Mouse (Mus musculus): Measurements from ENCODE around the gene Fbln7.

Gene Fbln7

GRCm38 (mm10) chr2:128872256-128872655 is 9.5 kb downstream of the Fbln7 start:
- no peak for DNase-seq (ENCODE audit: low spot score)

DNA sequence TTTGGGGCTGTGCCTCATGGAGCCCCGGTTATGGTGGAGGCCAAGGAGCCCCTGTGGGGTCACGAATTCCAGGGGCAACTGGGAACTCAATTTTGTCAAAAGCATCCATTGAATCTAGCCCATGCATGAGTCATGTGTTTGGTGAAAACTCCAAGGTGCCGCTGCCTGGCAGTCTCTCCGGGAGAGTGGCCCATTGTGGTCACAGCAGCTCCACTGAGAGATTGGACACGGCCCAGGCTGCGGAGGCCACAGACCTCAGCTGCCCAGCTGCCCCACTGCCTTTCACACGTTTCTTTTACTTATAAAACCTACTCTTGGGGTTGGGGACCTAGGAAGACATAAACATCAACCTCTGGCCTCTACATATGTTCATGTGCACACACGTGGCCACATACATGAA is 12.7 kb downstream of the Fbln7 start:
- no peak for DNase-seq (ENCODE audit: low spot score)

- DNase-seq (ENCODE audit: low spot score): no peak
Measured at GRCm38 (mm10) chr2:128881236-128881635, 18.5 kb downstream of the Fbln7 start.

GRCm38 (mm10) chr2:128885225-128885811 is 22.5 kb downstream of the Fbln7 start:
- no peak for DNase-seq (ENCODE audit: low spot score)

- DNase-seq (ENCODE audit: low spot score): no peak
Measured at GRCm38 (mm10) chr2:128887866-128888550, 25.2 kb downstream of the Fbln7 start.

GRCm38 (mm10) chr2:128890661-128891335 is 28.0 kb downstream of the Fbln7 start:
- no peak for DNase-seq (ENCODE audit: low spot score)

- DNase-seq (ENCODE audit: low spot score): no peak
Measured at GRCm38 (mm10) chr2:128892180-128892721, 29.5 kb downstream of the Fbln7 start.

DNA sequence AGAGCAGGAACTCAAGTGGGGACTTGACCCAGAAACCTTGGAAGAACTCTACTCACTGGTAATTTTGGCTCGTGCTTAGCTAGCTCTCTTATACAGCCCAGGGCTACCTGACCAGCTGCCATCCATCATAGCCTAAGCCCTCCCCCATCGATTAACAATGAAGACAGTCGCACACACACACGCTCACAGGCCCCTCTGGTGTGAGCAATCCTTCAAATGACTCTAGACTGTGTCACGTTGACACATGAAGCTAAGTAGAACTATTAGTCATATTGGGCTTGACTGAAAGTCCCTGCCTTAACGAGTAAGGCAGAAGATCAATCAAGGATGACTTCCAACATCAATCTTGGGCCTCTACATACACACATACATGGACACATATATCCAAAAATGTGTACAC is 40.1 kb downstream of the Fbln7 start:
- DNase-seq (ENCODE audit: low spot score): no peak

DNA sequence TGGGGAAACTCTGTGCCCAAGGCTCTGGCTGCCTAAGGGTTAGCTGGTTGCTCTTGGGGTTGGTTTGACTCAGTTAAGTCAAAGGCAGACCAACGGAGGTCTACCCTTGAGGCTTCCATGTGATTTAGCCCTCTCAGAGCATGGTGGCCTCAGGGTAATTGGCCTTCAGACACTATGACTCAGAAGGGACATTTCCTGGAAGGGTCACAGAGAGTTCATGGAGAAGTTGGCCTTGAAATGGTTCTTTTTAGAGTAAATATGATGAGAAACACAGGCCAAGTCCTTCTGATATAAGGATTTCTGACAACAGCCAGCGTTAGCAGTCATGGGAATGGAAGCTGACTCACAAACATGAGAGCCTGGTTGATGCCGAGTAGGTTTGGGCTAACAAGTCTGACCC is 40.9 kb downstream of the Fbln7 start:
- DNase-seq (ENCODE audit: low spot score): no peak

DNA sequence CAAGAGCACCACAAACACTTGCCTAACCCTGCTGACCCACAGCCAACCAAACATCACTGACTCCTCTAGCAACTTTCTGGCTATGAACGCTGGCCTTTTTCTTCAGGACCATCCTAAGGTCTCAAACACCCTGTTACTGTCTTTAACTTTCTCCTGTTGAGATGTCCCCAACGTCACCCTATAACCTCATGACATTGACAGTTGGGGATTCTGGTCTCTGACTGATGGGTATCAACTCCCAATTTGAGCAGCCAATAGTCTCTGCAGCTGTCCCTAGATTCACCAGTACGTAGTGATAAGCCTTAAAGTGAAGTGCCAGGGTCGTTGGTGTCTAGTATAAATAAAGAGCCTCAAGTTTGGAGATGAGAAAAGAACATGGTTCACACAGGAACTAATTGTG is 52.2 kb downstream of the Fbln7 start:
- no peak for DNase-seq (ENCODE audit: low spot score)

DNA sequence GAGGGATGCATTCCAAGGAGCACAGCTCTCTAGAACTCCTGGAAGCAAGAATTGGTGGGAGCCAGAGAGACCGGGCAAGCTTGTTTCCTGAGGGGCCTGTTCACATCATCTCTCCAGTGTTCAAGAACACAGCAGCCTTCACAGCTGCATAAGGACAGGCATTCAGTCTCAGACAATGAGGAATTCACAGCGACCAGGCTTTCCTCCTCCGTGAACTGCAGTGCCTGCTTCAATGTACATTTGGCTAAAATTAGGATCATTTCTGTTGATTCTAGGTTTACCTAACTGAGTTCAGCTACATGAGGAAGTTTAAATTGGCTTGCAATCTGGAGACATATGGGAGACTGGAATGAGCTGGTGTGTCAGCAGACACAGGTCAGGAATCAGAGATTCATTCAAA is 53.7 kb downstream of the Fbln7 start:
- no peak for DNase-seq (ENCODE audit: low spot score)

DNA sequence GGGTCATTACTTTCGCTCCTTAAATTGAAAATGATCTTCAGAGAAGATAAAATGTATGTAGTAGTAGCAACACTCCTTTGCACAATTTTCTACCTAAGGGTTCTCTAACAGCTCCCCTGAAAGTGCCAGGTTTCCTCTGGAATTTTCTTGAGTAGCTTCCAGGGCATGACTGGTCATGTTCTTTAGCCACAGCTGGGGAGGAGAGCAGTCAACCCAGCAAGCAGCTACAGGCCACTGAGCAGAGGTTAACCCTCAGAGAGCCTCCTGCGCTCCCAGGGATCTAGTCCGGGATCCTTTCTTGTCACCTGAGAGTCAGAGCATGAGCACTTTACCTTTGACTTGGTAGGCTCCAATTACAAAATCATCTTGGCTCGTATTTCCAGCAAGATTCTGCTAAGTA is 62.0 kb downstream of the Fbln7 start:
- DNase-seq (ENCODE audit: low spot score): no peak

DNA sequence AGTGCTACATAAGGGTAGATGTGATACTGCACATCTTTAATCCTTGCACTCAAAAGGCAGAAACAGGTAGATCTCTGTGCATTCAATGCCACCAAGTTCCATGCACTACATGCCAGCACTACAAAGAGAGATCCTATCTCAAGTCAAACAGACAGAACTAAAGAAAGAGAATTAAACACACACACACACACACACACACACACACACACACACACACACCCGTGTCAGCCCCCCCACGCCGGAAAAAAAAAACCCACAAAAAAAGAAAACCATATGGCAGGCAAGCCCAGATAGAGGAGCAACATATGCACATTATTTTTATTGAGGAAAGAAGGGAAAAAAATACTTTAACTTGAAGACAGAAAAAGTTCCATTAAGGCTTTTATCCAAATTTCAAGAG is 65.7 kb downstream of the Fbln7 start:
- DNase-seq (ENCODE audit: low spot score): no peak

DNA sequence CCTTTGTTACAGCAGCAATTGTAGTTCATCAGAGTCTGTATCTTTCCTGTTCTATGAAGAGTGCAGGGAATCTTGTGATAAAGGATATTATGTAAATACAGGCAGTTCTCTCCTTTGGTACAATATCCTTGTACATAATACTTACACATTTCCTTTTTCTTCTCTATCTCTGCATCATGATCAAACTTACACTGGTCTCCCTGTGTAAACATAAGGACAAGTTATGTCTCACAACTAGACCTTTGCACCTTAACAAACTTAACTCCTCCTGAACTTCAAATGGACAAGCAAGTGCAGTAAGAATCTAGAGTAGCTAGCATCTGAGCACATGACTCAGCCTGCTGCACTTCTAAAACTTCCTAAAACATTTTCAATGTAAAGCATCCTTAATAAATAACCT is 67.9 kb downstream of the Fbln7 start:
- no peak for DNase-seq (ENCODE audit: low spot score)

DNA sequence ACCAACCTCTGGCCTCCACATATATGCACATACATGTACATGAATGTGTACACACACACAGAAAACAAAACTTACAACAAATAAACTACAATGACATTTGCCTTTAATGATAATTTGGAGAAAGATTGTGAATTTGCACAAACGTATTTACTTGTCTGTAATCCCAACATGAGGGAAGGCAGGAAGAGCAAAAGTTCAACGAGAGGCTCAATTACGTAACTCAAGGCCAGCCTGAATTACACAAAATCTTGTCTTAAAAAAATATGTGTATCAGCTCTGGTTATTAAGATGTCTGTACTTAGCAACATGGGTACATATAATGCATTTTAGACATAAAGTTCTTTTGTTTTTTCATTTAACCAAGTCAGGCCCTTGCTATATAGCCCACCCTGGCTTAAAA is 73.5 kb downstream of the Fbln7 start:
- no peak for DNase-seq (ENCODE audit: low spot score)

DNA sequence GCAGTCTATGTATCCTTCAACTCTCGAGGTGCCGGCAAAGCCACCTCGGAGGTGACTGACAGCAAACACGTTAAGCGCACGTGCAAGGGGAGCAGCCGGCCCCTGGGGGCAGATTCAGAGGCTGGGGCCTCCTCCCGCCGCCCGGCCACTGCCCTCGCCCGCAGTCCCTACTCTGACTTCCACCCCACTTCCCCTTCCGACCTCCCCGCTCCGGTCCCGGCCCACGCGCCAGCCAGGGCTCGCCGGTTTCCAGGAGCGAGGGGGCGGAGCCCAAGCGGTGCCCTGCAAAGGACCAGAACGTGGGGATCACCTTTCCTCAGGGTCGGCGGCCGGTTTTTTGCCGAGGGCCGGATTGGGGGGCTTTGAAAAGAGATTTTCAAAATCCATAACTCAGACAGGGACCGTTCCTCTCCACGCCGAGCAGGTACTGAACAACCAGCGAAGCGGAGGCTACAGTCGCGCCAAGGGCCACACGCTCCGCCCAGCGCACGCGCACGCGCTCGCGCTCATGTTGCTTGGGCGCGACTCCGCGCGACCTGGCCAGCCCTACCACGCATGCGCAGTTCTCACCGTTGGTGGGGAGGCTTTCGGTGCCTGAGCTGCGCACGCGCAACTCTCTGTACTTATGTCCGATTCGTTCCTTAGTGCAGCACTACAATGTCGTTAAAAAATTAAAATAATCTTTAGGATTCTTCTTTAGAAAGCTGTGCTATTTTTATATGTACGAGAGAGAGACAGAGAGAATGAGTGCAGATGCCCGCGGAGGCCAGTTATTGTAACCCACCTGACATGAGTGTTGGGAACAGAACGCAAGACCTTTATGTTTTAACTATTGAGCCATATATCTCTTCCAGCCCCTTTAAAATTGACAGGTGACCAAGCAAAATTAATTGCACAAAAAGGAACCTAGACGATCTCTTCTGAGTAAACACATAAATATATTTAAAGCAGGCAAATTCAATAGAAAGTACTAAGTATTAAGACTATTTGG is 81.1 kb downstream of the Fbln7 start, which contains the start of gene Zc3h8:
Gene Zc3h8 (minus strand): TSS at position 540 of the 991 bp plus-strand sequence.
- peak; percentile 90 for DNase-seq (ENCODE audit: low spot score)
